Mouse (Mus musculus) hindbrain, embryonic 15.5 days (tissue): Measurements from ENCODE around the gene Prkce. TPM values are rescaled to one million over a fixed set of nuclear protein-coding genes. Genes with fewer than 3 reads are reported as not detected.
A peak's percentile ranks its signal among the peaks of the same experiment; 100 is the strongest.

Source experiments
- ATAC-seq: fragments of 200-750 bp; cut with Nextera tagmentation; 2 replicates; pipeline ENCODE4 v1.8.0; 2017; ENCODE audit warnings: low read depth, moderate number of reproducible peaks, moderate TSS enrichment; ENCODE audit not compliant: low FRiP score
- H3K27ac ChIP-seq: fragments of 300-500 bp; sonication (generic); replicated peaks from 2 replicates; pipeline ENCODE4 v1.5.1; 2015; ENCODE audit warnings: mild to moderate bottlenecking, inconsistent platforms
- H3K27me3 ChIP-seq: fragments of 300-500 bp; sonication (generic); 2 replicates; pipeline ENCODE4 v1.6.1; 2015; ENCODE audit warnings: control low read depth, inconsistent platforms
- H3K36me3 ChIP-seq: fragments of 300-500 bp; sonication (generic); 2 replicates; pipeline ENCODE4 v1.6.1; 2015; ENCODE audit warnings: control low read depth, inconsistent platforms
- H3K4me1 ChIP-seq: fragments of 300-500 bp; sonication (generic); replicated peaks from 2 replicates; pipeline ENCODE4 v1.6.1; 2015; ENCODE audit warnings: control low read depth, inconsistent platforms
- H3K4me2 ChIP-seq: fragments of 300-500 bp; sonication (generic); 2 replicates; pipeline ENCODE4 v1.6.1; 2015; ENCODE audit warnings: moderate library complexity, mild to moderate bottlenecking, inconsistent platforms
- H3K4me3 ChIP-seq: fragments of 300-500 bp; sonication (generic); 2 replicates; pipeline ENCODE4 v1.5.1; 2015; ENCODE audit warnings: mild to moderate bottlenecking, inconsistent platforms
- H3K9ac ChIP-seq: fragments of 300-500 bp; sonication (generic); 2 replicates; pipeline ENCODE4 v1.6.1; 2015; ENCODE audit warnings: inconsistent platforms
- H3K9me3 ChIP-seq: fragments of 300-500 bp; sonication (generic); 2 replicates; pipeline ENCODE4 v1.6.1; 2016; ENCODE audit warnings: control low read depth, inconsistent platforms
- WGBS: fragments of 180-500 bp; shearing (Covaris S2); methylation state at CpG from one replicate; pipeline ENCODE4 v1.1.7; 2015; 5-methylcytosine and 5-hydroxymethylcytosine counted together
- polyA plus RNA-seq: library from polyadenylated mRNA; unstranded; fragments of >200 nt; fragmentation: Nextera tagmentation; extraction: Ambion mirVana; gene quantifications from 2 replicates; pipeline ENCODE4 v1.2.1, GENCODE M21; 2015

The Prkce gene
- polyA plus RNA-seq, 1 experiment from 2014 or later = 45.7 TPM

DNA sequence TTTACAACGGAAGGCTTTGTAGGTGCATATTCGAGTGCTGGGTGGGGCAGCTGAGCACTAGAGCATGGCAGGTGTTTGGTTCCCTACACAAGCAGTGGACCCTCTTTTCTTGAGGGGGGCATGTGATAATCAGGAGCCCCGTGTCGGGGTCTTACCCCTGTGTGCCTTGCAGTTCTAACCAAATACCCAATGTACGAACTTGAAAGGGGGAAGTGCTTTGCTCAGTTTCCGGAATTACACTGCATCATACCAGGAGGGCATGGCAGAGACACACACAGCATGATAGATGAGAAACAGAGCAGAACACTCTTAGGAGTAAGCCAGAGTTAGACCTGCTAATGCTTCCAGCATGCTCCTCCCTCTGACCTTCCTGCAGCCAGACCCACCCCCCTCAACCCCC, 208.8 kb downstream of the Prkce start:
- Histone ChIP-seq H3K4me1 (peaks cover 12% of the 10 kb centered on the region), H3K9me3 (no peaks in the 10 kb centered on the region), H3K4me2 (no peak overlapping the region), H3K27ac (no peak overlapping the region), H3K36me3 (no peaks in the 10 kb centered on the region), H3K4me3 (no peak overlapping the region), H3K27me3 (no peaks in the 10 kb centered on the region), H3K9ac (no peak overlapping the region)
- ATAC-seq = no peak
- 91% methylated on average over 6 of the region's 6 CpGs for WGBS

DNA sequence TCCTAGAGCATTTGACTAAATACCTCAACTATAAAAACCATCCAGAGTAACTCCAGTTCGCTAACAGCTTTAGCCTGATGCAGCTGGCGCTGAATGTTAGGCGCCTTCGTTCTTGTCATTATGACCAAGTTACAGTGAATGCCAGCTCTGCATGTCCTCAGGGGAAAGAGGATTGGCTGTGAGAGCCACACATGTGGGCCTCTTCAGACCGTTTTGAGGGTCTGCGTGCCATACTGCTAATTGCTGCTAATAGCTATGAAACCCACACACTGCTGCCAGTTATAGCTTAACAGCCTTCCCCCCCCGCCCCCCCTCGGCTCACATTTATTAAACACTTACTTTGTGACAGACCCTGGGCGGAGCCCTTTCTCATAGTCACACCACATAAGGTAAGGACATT, 210.3 kb downstream of the Prkce start:
- 66% methylated on average over 9 of the region's 9 CpGs for WGBS
- no peak overlapping the region for H3K9ac ChIP-seq
- no peak overlapping the region for H3K4me3 ChIP-seq
- no peaks in the 10 kb centered on the region for H3K36me3 ChIP-seq
- H3K27me3 ChIP-seq = no peaks in the 10 kb centered on the region
- no peak overlapping the region for H3K4me2 ChIP-seq
- H3K27ac ChIP-seq = no peak overlapping the region
- H3K9me3 ChIP-seq = no peaks in the 10 kb centered on the region
- no peak for ATAC-seq
- peaks cover 9% of the 10 kb centered on the region for H3K4me1 ChIP-seq

DNA sequence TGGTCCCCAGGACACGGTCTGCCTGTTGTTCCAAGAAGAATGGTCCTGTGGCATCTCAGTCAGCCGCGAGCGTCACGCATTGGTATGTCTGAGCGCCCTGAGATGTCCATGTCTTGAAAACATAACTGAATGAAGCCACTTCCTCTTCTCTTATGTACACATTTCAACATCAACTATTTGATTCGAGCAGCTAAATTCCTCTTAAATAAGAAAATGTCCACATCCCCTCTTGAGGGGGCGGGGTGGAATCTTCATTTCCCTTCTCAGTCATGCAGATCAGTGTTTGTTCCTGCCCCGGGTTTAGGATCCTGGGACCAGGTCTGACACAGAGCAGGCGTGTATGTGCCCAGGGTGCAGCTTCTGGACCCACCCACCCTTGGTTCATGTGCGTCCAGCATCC, 211.0 kb downstream of the Prkce start:
- no peak for ATAC-seq
- H3K4me1 ChIP-seq = peaks cover 9% of the 10 kb centered on the region
- no peak overlapping the region for H3K4me3 ChIP-seq
- no peaks in the 10 kb centered on the region for H3K9me3 ChIP-seq
- no peaks in the 10 kb centered on the region for H3K27me3 ChIP-seq
- no peak overlapping the region for H3K4me2 ChIP-seq
- H3K27ac ChIP-seq = no peak overlapping the region
- no peaks in the 10 kb centered on the region for H3K36me3 ChIP-seq
- no peak overlapping the region for H3K9ac ChIP-seq
- WGBS = 74% methylated on average over 11 of the region's 11 CpGs

DNA sequence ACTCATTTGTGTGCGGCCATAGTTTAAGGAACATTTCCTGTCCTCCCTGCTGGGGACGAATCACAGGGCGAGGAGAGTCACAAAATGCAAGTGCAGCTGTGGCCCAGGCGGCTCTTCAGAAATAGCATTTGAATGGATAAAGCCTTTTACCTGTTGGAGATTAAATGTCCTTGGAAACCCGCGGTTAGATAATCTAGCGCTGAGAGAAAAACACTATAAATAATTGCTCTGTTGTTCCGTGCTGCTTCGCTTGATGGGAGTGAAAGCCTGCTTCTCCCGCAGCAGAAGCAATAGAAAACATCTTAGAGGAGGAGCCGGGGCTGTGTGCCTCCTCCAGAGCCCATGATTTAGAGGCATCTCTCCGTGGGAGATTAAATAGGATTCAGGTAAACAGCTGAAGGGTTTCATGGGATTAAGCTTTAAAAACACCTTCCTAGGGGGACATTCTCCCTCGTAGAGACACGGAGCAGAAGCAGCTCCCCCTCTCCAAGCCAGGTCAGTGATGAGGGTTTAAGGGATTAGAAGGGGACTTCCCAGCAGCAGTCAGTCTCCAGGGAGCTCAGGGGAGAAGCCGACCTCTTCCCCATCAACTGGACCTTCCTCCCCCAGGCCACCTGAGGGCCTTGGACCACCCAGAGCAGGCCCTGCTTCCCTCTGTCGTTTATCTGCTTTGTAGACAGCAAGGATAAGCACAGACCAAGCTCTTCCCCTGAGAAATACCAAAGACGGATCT, 212.0 kb downstream of the Prkce start:
- peak overlapping the region; percentile 11; the same call in 1 of the 2 replicates for H3K4me2 ChIP-seq
- no peak overlapping the region for H3K9ac ChIP-seq
- ATAC-seq = no peak
- peak overlapping the region; percentile 43 for H3K27ac ChIP-seq
- WGBS = 15% methylated on average over 17 of the region's 17 CpGs
- H3K4me3 ChIP-seq = no peak overlapping the region
- no peaks in the 10 kb centered on the region for H3K36me3 ChIP-seq
- no peaks in the 10 kb centered on the region for H3K9me3 ChIP-seq
- no peaks in the 10 kb centered on the region for H3K27me3 ChIP-seq
- H3K4me1 ChIP-seq = peaks cover 9% of the 10 kb centered on the region

DNA sequence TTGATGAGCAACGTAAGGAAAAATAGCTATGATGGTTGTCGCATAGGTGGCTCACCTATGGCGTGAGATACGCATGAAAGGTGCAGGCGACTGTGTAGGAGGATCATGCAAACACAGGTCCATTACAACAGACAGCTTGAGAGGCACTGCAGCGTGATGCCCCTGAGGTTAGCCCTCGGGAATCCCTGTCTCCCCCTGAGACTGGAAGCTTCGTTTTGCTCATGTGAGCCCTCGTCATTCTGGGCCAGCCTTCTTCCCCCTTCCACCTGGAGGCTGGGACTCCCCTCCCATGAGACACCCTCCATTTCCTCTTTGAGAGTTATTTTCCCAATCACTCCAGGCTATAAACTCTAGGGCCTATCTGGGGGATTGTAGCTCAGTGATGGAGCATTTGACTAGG, 213.9 kb downstream of the Prkce start:
- ATAC-seq = no peak
- no peak overlapping the region for H3K27ac ChIP-seq
- WGBS = 86% methylated on average over 9 of the region's 9 CpGs

DNA sequence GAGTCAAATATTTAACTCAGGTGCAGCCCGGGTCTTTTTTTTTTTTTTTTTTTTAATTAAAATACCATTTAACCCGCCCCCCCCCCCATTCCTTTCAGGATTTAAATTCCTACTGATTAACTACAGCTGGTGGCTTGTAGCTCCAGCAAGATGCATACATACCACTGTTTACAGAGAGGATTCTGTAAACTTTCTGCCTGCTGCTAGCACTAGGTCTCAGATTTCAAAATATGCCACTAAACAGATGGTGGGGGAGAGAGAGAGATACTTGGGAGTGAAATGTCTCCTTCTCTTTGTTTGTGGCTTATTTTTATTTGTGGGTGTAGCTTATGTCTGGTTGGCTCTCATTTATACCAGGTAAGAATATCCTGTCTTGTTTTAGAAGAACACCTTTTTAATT, 215.3 kb downstream of the Prkce start:
- no peak overlapping the region for H3K27ac ChIP-seq
- H3K9ac ChIP-seq = no peak overlapping the region
- no peaks in the 10 kb centered on the region for H3K36me3 ChIP-seq
- no peak overlapping the region for H3K4me2 ChIP-seq
- H3K4me1 ChIP-seq = peaks cover 9% of the 10 kb centered on the region
- 42% methylated on average over 2 of the region's 2 CpGs for WGBS
- no peaks in the 10 kb centered on the region for H3K9me3 ChIP-seq
- no peak overlapping the region for H3K4me3 ChIP-seq
- ATAC-seq = no peak
- H3K27me3 ChIP-seq = no peaks in the 10 kb centered on the region

More for the DNA sequence above, 213.9 kb downstream of the Prkce start:
- Histone ChIP-seq H3K9me3 (no peaks in the 10 kb centered on the region), H3K36me3 (no peaks in the 10 kb centered on the region), H3K4me3 (no peak overlapping the region), H3K27me3 (no peaks in the 10 kb centered on the region), H3K4me1 (peaks cover 9% of the 10 kb centered on the region), H3K4me2 (no peak overlapping the region), H3K9ac (no peak overlapping the region)

DNA sequence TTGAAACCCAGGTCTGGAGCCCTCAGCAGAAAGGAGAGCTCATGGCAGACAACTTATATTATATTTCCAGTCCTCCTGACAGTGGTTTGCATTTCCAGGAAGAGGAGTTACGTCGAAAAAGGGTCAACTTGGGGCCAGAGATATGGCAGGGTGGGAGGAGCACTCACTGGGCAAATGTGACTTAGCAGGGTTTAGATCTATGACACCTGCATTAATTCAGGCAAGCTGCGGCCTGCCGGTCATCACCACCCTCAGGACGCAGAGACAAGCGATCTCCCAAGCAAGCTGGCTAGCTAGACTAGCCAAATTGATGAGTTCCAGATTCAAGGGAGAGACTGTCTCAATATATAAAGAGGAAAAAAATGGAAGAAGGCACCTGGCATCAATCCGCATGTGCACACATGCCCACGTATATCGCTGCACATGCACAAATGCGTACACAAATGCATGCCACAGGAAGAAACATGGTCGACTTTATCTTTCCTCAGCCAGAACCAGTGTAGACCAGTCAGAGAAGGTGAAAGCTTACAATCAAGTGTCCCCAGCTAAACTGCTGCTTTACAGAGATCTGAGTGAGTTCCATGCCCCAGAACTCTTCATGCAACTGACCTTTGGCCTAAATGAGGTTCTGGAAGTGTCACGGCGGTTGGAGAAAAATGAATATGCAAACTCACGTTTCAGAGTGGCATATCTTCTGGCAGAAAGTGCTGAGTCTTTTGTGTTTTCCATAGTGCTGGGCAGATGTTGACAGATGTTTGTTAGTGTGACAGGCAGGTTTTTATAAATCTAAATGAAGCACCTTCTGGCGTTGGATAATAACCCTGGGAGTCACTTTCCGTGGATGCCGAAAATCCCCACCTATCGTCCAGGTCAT, 216.4 kb downstream of the Prkce start:
- 85% methylated on average over 18 of the region's 18 CpGs for WGBS
- Histone ChIP-seq H3K9me3 (no peaks in the 10 kb centered on the region), H3K27me3 (no peaks in the 10 kb centered on the region), H3K4me1 (peaks cover 9% of the 10 kb centered on the region), H3K27ac (no peak overlapping the region), H3K36me3 (no peaks in the 10 kb centered on the region), H3K9ac (no peak overlapping the region), H3K4me2 (no peak overlapping the region), H3K4me3 (no peak overlapping the region)
- ATAC-seq = no peak

DNA sequence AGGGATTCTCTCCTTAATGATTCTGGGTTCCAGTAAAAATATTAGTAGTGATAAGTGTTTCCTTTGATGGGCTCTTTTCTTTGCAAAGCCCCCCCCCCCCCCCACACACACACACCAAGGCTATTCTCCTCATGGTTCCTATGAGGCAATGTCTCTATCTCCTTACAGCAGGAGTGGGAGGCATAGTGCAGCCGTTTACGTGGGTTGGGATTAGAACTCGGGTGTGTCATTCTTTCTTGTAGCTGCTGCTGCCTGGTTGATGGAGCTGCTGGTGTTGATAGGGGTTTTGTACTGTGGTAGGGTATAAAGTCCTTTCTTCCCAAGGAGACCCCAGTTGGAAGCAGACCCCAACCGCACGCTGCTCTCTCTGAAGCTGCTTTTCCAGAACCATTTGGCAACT, 224.9 kb downstream of the Prkce start:
- Histone ChIP-seq H3K4me2 (no peak overlapping the region), H3K9ac (no peak overlapping the region), H3K36me3 (no peaks in the 10 kb centered on the region), H3K4me1 (no peaks in the 10 kb centered on the region), H3K27ac (no peak overlapping the region), H3K27me3 (no peaks in the 10 kb centered on the region), H3K4me3 (no peak overlapping the region), H3K9me3 (no peaks in the 10 kb centered on the region)
- ATAC-seq = no peak
- 89% methylated on average over 5 of the region's 5 CpGs for WGBS

DNA sequence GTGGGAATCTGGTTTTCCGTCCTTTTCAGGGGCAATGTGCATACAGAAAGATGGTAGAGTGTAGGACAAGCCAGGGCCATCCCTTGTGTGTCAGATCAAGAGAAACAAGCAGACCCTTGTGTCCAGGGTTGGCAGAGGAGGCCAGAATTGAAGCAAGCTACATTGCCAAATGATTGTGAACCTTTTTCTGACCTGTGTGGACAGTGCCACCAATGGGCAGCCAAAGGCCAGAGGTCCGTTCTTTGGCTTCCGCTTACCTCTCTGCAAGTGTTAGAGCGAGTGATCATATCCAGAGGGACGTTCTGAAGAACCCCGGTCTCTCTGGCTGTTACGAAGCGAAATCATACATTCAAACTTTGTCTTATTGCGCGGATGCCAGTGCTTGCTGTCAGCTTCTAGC, 225.6 kb downstream of the Prkce start:
- H3K4me3 ChIP-seq = no peak overlapping the region
- H3K9ac ChIP-seq = no peak overlapping the region
- no peaks in the 10 kb centered on the region for H3K36me3 ChIP-seq
- ATAC-seq = no peak
- no peaks in the 10 kb centered on the region for H3K27me3 ChIP-seq
- H3K9me3 ChIP-seq = no peaks in the 10 kb centered on the region
- no peak overlapping the region for H3K4me2 ChIP-seq
- H3K27ac ChIP-seq = no peak overlapping the region
- 95% methylated on average over 10 of the region's 10 CpGs for WGBS
- no peaks in the 10 kb centered on the region for H3K4me1 ChIP-seq

DNA sequence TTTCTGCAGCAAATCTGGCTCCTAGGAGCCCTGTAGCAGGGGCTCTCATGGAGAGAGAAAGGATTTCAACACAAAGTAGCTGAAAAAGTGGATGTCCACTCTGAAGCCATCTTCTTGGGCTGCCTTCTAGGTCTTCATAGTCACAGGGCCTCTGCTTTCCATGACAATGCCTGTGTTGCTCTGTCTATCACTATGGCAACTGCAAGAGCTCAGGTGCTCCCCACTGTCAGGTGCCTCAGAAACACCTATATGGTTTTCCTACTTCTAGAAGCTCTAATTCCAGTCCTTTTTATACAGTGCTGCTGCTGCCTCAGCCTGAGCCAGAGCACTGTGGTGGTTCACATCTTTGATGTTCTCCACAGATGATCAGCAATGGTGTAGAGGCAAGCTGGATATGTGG, 229.5 kb downstream of the Prkce start:
- Histone ChIP-seq H3K27ac (no peak overlapping the region), H3K36me3 (no peaks in the 10 kb centered on the region), H3K27me3 (no peaks in the 10 kb centered on the region), H3K9me3 (no peaks in the 10 kb centered on the region), H3K4me3 (no peak overlapping the region), H3K4me2 (no peak overlapping the region), H3K9ac (no peak overlapping the region), H3K4me1 (no peaks in the 10 kb centered on the region)
- no peak for ATAC-seq

DNA sequence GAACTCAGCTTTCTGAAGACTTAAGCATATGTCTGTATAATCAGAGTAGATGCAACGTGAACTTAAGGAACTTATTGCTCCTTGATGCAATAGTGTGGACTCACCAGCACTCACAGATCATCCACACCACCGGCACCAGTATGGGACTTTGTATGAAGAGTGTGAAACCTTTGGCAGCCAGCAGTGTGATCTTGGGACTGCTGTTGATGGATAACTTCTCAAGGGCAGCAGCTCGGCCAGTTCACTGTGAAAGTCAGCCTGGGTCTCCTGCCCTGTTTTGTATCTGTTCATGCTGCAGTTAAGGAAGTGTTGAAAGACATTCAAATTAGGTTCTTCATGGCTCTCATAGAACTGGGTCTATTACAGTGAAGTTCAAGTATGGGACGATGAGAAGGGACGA, 230.1 kb downstream of the Prkce start:
- 88% methylated on average over 5 of the region's 5 CpGs for WGBS
- Histone ChIP-seq H3K27ac (no peak overlapping the region), H3K4me3 (no peak overlapping the region), H3K9ac (no peak overlapping the region), H3K4me1 (no peaks in the 10 kb centered on the region), H3K4me2 (no peak overlapping the region), H3K36me3 (no peaks in the 10 kb centered on the region), H3K27me3 (no peaks in the 10 kb centered on the region), H3K9me3 (no peaks in the 10 kb centered on the region)
- ATAC-seq = no peak

DNA sequence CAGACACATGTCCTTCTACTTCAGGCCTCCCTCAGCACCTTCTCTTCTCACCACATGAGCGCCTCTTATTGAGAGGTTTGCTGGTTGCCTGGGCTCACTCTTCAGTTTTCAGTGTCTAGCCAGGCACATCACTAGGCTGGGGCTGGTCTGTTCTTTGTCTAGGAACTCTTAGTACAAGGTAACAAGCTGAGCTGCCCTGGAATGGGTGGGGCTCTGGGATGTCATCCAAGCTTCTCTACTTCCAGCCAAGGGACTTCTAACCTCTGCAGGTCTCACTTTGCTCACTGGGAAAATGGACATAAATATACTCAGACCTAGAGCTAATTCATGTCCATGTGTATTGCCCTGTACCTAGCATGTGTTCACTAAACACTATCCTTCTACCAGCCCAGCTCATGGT, 230.6 kb downstream of the Prkce start:
- no peaks in the 10 kb centered on the region for H3K27me3 ChIP-seq
- H3K9me3 ChIP-seq = no peaks in the 10 kb centered on the region
- H3K9ac ChIP-seq = no peak overlapping the region
- WGBS = 84% methylated on average over 1 of the region's 1 CpGs
- no peak for ATAC-seq
- H3K4me1 ChIP-seq = no peaks in the 10 kb centered on the region
- no peak overlapping the region for H3K27ac ChIP-seq
- H3K36me3 ChIP-seq = no peaks in the 10 kb centered on the region
- no peak overlapping the region for H3K4me3 ChIP-seq
- H3K4me2 ChIP-seq = no peak overlapping the region
